Mouse (Mus musculus) R1 (cell line): Measurements from ENCODE around the gene Shtn1.
A peak's percentile ranks its signal among the peaks of the same experiment; 100 is the strongest.

Experiments
- DNase-seq: peaks from one replicate; pipeline ENCODE4 v3.0.0-alpha.2; 2018; ENCODE audit warnings: low read depth, low spot score

Shtn1 gene

DNA sequence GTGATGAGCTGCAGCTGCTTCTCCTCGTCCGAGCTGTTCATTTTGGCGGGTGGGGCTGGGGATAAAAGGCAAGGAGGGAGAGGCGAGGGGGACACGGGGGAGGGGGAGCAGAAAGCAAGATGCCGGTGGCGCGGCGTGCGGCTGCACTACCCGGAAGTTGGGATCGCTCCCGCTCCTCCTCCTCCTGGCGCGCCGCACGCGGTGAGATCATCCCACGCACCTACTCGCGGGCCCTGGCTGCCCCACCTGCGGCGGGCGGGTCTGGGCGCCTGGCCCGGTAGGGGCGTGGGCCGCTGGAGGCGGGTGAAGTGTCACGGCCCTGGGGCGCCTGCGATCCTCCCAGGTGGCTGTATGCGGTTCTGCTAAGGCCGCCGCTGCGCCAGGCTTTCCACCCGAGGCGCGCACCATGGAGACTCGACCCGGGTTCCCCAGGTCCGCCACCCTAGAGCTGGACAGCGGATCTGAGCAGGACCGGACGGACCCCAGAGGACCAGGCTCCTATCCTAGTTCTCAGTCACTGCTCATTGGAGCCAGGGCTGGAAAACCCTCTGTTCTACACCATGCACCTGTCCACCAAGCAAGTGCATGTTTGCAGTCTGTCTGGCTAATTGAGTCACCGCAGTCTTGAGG is at the start of gene Shtn1:
TSS of gene Shtn1 (minus strand) at position 629 of the 630 bp plus-strand sequence.
- DNase-seq = peak; percentile 41

DNA sequence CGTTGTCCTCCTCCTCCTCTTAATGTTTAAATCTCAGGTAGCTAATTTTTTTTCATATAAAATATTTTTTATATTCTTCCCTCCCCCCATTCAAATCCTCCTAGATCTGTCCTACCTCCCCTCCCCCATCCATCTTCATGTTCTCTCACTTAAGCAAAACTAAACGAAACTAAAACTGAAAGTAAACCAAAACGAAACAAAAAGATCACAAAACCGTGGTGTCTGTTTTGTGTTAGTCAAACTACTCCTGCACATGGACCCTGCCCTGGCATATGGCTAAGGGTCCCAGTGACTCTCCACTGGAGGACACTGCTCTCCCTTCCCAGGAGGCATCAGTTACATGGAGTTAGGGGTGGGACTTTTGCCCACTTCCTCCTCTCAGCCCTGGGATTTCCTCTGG is 38.3 kb upstream of the Shtn1 start:
- no peak for DNase-seq

DNA sequence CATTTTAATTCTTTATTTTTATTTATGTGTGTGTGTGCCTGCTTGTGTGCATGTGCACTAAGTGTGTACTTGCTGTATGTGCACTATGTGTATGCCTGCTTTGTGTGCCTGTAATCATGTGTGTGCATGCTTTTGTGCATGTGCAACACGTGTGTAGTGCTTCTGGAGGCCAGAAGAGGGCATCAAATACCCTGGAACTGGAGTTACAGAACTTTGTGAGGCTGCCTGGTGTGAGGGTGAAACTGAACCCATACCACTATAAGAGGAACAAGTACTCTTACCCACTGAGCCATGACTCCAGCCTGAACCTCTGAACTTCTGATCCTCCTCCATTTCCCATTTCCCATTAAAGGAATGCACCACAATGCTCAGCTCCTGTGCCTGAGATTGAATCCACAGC is 34.0 kb upstream of the Shtn1 start:
- peak; percentile 39 for DNase-seq

DNA sequence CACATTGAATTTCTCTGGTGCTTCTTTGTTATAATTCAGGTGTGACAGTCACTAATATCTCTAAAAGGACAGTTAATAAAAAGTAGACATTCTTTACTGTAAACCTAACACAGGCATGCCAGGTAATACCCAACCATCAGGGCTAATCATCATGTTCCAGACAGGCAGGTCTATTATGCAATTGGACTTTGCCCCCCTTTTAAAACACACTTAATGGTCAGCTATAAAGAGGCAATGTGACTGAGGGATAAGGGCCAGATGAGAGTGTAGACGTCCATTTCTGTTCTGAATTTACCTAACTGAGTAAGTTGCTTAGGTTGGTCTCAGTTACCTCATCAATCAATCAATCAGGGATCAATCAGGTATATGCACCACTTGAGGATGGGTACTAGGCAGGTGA is 22.4 kb upstream of the Shtn1 start:
- no peak for DNase-seq

DNA sequence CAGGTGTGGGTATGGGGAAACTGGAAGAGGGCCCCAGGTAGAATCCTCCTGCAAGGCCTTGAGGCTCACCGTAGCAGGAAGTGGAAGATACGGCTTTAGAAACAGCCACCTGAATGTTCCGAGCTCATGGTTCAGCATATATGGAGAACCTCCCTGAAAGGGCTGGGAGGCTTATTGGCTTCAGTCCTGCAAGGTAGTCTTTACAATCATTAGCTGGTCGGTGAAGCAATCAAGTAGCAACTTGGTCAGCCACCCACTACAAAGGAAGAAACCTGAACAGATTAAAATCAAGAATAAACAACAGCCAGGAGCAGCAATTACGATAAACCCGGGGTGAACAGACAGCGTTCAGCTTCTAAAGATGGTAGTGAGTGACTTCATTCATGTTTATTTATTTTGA is 16.4 kb upstream of the Shtn1 start:
- DNase-seq = no peak

DNA sequence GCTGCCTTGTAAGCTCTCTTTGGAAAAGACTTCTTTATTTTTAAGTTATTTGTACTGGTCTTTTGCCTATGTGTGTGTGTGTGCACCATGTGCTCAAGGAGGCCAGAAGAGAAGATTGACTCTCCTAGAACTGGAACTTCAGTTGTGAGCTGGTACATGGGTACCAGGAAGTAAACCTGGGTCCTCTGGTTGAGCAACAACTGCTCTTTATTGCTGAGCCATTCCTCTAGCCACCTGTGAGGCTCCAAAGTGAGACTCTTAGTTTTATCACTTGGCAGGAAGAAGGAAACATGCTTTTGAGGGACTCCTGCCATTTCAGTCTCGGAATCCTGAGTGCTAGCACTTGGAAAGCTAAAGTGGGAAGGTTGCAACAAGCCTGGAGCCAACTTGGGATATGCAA is 14.4 kb upstream of the Shtn1 start:
- no peak for DNase-seq

DNA sequence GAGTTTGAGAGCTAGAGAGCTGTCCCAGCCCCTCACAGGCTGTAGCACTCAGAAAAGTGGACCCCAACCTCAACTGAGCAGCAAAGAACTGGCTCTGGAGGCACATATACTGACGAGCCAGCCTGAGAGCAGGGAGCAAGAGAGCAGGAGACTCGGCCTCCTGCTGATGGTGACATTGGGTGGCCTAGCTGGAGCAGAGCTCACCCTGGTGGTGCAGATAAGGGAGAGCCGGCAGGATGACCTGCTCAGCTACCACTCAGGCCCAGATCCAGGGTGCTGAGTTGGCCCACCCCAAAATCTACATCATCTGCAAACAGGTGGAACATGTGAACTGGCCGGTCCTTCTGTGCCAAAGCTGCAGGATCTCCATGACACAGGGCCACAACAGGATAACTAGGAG is 8.4 kb upstream of the Shtn1 start:
- no peak for DNase-seq

DNA sequence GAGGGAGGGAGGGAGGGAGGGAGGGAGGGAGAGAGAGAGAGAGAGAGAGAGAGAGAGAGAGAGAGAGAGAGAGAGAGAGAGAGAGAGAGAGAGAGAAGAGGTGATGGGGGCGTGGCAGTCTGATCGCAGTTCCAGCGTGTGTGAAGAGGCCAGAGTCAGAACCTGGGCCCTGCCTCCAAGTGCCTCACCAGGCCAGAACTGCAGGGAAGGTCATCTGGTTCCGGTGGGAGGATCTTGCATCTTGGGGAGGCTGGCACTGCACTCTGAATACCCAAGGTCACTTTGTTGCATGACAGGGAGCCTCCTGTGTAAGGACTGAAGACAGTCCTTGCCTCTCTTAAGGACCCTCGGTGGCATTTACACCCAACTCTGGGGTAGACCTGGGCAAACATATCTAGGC is 231 bp upstream of the Shtn1 start:
- peak; percentile 21 for DNase-seq

DNA sequence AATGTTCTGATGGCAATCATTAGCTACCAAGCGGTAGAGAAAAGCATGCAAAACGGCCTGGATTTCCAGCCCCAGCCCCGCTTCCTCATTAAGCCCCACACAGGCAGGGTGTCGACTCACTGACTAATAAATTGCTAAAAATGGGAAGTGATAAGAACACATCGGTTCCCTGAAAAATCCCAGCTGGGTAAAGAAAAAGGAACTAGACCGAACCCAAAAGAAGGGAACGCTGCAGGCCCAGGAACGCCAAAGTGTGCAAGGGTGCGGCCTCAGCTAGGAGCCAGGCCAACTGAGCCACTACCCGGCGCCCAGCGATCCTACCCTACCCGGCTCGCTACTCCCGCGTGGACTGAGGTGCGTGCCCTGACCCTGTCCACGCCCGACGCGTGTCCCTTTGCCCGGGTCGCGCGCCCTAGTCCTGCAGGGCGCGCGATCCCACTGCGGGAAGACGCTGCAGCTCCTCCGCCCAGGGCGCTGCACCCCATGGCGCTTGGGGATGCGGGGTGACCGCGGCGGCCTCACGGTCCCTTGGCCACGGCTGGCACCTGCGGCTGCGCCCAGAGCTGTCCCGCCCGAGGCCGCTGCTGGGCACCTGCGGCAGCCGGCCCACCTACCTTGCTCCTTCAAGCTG is 944 bp downstream of the Shtn1 start:
- DNase-seq = peak; percentile 25

DNA sequence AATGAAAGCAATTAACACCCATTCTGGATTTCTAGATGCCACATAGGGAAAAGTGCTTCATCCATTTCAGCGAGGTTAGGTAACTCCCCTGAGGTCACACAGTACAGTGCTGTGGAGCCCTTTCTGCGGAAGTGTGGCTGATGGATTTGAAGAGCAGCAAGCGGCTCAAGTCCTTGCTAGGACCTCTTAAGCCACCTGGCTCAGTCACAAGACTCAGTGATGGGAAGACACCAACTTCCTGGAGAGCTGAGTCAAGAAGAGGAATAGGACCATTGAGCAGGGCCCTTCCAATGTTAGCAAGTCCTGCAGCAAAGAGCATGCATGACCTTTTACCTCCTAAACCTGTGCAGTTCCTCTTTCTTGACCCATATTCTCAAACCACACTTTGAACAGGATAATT is 1.5 kb downstream of the Shtn1 start:
- DNase-seq = peak; percentile 8

DNA sequence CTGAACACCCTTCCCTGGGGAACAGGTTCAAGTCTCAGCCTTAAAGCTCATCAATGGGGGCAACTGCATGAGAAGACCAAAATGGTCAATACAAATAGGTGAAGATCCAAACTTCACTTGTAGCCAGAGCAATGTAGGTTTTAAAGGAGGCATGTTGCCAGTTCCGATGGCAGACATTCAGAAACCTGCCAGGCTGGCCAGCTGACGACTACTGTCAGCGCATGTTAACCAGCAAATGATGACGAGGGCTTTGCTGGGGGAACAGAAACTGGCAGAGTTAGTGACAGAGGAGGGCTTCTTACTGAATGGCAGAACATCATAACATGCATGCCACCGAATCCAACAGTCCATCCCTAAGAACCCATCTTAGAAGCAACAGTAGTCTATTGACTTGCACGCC is 2.9 kb downstream of the Shtn1 start:
- DNase-seq = no peak

DNA sequence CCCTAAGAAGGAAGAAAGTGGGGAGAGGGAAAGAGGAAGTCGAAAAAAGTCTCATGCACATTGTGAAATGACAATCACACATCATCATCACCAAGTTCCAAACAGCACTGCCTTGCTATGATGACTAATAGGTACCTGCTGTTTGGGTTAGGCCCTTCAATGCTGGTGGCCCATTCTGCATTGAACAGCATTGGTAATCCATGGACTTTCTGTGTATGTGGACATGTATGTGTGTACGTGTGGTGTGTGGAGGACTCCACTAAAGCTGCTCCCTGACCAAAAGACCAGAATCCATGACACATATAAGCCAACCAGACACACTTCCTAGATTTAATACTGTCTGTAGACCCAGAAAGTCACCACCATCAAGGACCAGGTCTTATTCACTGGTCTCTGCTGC is 3.9 kb downstream of the Shtn1 start:
- no peak for DNase-seq

DNA sequence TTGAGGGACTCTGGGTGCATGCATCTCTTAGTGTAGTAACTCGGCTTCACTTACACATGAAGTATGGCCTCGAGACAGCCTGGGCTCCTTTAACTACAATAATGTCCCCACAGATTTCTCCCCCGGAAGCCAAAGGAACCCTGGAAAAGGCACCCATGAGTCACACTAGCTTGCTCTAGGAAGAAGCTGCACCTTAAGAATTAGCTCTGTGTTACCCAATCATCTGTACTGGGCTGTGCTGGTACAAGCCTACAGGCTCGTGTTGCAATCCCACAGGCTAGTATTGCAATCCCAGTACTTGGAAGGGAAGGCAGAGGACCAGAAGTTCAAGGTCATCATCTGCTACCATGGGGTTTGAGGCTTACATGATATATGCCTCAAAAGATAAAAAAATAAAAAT is 4.5 kb downstream of the Shtn1 start:
- DNase-seq = no peak

DNA sequence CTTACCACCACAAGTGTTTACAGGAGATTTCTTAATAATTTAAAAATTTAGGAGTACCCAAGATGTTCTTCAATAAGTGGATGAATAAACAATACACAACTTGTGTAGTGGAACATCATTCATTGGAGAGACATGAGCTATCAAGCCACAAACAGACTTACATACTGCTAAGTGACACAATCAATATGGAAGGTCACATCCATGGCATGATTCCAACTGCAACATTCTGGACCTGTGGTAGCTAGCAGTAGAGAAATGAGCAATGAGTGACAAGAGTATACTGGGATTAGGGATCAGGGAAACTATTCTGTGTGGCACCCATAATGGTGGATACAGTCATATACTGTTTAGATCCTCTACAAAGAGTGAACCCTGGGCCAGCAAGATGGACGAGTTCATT is 8.2 kb downstream of the Shtn1 start:
- no peak for DNase-seq

DNA sequence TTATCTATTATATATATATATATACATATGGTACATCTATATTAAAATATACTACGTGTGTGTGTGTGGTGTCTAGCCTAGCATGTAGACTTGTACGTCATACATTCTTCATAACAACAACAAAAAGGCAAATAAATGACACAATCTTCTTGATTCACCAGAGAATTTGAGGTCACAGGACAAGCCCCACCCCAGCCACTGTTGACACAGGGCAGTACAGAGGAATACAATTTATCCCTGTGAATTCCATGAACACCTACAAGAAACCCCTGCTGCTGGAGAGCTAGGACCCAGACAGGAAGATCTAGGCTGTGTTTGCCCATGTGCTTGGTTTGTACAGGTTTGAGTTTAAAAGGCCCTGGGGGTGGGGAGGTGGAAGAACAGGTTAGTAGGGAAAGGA is 9.2 kb downstream of the Shtn1 start:
- no peak for DNase-seq

DNA sequence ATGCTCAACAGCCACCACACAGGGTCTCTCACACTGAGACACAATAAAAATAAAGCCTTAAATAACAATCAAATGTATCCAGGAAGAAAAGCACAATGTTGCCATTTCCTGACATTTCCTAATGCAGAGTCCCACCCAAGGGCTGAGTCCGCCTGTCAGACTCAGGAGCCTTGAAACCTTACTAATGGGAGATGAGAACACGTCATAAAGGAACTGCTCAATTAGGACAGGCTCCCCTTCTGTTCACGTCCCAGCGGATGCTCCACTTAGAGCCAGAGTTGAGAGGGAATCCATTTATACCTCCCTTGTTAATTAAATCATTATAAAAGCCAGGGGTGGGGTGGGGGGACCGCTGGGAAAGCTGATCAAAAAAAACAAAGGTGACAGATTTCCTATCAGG is 9.8 kb downstream of the Shtn1 start:
- no peak for DNase-seq

DNA sequence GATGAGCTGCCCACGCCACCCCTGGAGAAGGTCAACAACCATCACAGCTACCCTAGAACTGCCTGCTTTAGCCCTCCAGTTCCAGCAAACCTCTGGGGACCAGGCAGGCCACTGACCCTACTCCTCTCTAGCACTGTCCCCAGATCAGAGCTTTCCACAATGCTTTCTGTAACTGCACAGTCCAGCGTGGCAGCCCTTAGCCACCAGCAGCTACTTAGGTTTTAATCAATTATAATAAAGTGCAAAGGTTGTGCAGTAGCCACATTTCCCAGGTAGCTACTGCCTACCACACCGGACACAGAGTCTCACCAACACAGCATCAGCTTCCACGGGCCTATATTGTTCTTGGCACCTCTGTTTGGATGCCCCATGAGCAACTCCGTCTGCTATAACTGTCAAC is 11.3 kb downstream of the Shtn1 start:
- DNase-seq = no peak

DNA sequence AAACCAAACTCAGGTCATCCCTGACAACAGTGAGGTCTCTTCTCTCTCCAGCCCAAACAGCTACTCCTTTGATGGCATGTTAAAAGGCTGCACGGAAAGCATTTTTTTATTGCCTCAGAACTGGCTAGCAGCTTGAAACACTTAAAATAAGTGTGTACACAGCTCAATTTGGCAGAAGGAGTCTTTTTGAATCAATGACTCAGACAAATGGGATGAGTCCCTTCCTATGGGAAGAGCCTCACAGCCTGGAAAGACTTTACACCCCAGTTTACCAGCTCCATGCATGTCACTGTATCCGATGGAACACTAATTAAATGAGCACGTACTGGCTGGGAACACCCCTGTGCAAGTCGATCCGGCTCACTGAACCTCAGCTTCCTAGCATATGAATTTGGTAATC is 12.3 kb downstream of the Shtn1 start:
- no peak for DNase-seq

DNA sequence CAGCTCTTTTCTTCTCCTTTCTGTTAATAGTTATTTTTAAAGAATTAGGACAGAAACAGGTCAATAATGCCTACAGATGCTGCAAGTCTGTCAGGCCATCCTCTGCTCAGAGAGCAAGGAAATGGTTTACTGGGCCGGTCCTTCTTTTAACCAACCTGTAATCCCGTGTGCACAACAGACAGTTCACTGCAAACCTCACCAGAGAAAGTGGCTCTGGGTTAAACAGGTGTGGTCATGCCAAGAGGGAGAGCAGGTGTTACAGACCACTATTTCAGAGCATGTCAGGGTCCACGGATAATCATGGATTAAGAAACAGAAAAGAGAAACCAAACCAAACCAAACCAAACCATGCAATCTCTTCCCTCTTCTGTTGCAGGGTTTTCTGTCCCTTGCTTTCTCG is 17.8 kb downstream of the Shtn1 start:
- DNase-seq = no peak

DNA sequence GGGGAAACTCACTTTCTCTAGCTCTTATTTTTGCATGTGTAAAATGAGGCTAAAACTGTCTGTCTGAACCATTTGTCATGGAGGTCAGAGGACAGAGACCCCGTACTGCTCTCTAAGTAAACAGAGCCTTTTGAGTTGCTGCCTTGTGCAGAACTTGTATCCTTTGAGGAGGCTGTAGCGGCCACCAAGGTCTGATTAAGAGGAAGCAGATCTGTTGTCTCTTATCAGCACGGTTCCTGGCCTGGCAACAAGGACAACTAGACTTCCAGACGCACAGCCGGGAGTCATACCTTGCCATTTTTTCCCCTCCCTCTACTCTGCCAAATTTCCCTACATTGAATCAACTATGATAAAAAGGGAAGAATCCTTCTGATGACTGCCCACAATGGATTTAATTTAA is 18.5 kb downstream of the Shtn1 start:
- DNase-seq = no peak

DNA sequence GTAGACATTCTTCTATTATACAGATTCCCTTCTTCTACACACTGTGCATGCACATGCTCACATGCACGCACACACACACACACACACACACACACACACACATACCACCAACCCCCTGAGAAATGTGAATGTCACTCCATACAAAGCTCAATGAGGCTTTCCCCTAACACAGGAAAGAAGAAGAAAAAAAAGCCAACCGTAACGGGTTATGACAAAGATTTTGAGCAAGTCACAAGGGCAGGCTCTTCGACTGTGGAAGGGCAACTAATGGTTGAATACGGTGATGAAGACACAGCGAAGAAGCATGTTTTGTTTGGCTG is 21.3 kb downstream of the Shtn1 start:
- no peak for DNase-seq

DNA sequence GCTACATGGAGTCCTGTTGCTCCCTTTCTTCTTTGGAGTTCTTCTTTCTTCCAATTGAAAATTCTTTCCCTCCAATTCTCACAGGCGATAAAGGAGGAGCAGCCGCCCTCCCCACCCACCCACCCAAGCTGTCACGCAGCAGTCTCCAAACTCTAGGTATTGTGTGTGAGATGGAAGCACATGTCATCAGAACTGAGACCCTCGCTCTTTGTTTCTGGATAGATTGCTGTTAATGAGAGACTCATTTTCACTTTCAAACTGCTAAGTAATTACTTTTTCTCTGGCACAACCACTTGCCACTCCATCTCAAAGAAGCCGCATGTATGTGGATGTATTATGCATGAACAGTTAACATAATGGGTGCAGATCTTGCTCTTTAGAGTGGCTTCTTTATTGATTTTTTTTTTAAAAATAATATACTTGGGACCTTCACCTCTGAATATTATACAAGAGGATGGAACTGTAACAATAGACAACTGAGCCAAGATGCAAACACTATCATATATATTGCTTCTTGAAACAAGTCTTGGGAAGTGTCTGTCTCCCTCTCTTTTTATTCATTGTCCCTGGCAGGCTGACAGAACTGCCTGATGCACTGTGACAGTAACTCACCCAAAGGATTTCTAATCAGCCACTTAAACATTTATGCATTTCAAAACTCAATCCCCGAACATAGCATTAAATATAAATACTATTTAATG is 21.8 kb downstream of the Shtn1 start:
- no peak for DNase-seq

DNA sequence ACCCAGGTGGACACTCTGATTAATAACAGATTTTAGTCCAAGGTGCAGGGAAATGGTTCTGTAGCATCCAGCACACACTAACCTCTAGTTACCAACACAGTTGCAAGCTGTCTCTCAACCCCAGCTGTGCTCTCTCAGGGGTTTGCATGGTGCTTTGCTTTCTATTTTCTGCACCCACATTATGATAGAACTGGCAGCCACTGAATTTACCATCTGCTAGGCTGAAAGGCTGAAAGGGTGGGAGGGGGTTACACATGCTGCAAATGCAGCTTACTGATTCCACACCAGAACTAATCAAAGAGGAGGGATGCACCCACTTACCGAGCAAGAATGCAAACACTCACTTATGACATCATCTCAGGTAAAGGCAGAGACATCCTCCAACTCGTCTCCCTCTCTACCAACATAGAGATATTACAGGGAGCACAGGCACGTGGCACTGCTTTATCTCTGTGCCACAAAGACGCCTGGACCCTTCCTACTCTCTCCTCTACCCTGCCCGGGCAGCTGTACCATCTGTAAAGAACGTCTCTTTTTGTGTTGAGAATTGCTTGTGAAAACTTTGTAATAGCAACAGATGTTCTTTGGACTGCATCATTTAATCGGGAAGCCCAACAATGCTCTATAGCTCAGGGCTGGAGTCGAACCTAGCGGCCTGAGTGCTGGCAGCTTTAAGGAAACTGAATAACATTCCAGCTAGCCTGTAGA is 23.0 kb downstream of the Shtn1 start:
- DNase-seq = no peak
